Mouse (Mus musculus): ENCODE results near the gene Orai3.

GRCm38 (mm10) chr7:127746494-127747491 lies 22.8 kb upstream of the Orai3 start:
- TF ChIP-seq POLR2A (IDR thresholded peaks at IDR 0.05; ENCODE audit: insufficient read depth, low read depth, low read length) (no peak), CTCF (IDR thresholded peaks at IDR 0.05) (no peak), EP300 (IDR thresholded peaks at IDR 0.05; ENCODE audit: insufficient read depth, low read depth, low read length) (no peak)

Measured in heart, adult 2 months (tissue).